Mouse (Mus musculus) limb, embryonic 12.5 days (tissue): ENCODE measurements around the gene Nudt6. TPM values are rescaled to one million over a fixed set of nuclear protein-coding genes. Genes with fewer than 3 reads are reported as not detected.

Source experiments
- ATAC-seq: fragments of 200-750 bp; cut with Nextera tagmentation; 2 replicates; pipeline ENCODE4 v1.8.0; 2017; ENCODE audit warnings: low read depth, moderate TSS enrichment; ENCODE audit not compliant: insufficient number of reproducible peaks, insufficient read depth, low FRiP score, low TSS enrichment
- H3K27ac ChIP-seq: fragments of 300-500 bp; sonication (generic); 2 replicates; pipeline ENCODE4 v1.5.1; 2016; ENCODE audit warnings: mild to moderate bottlenecking, moderate library complexity
- H3K27me3 ChIP-seq: fragments of 300-500 bp; sonication (generic); 2 replicates; pipeline ENCODE4 v1.6.1; 2016; ENCODE audit warnings: mild to moderate bottlenecking, moderate library complexity
- H3K36me3 ChIP-seq: fragments of 300-500 bp; sonication (generic); 2 replicates; pipeline ENCODE4 v1.6.1; 2016; ENCODE audit warnings: mild to moderate bottlenecking, moderate library complexity
- H3K4me1 ChIP-seq: fragments of 300-500 bp; sonication (generic); replicated peaks from 2 replicates; pipeline ENCODE4 v1.6.1; 2016
- H3K4me2 ChIP-seq: fragments of 300-500 bp; sonication (generic); 2 replicates; pipeline ENCODE4 v1.6.1; 2016; ENCODE audit warnings: mild to moderate bottlenecking, moderate library complexity
- H3K4me3 ChIP-seq: fragments of 300-500 bp; sonication (generic); replicated peaks from 2 replicates; pipeline ENCODE4 v1.5.1; 2016; ENCODE audit warnings: mild to moderate bottlenecking
- H3K9ac ChIP-seq: fragments of 300-500 bp; sonication (generic); replicated peaks from 2 replicates; pipeline ENCODE4 v1.6.1; 2016; ENCODE audit warnings: mild to moderate bottlenecking, moderate library complexity
- H3K9me3 ChIP-seq: fragments of 300-500 bp; sonication (generic); 2 replicates; pipeline ENCODE4 v1.6.1; 2016; ENCODE audit warnings: mild to moderate bottlenecking, moderate library complexity
- WGBS: fragments of 180-500 bp; shearing (Covaris S2); methylation state at CpG from one replicate; pipeline ENCODE4 v1.1.7; 2016; 5-methylcytosine and 5-hydroxymethylcytosine counted together
- polyA plus RNA-seq: library from polyadenylated mRNA; unstranded; fragments of >200 nt; fragmentation: Nextera tagmentation; extraction: Ambion mirVana; gene quantifications from 2 replicates; pipeline ENCODE4 v1.2.1, GENCODE M21; 2016

Gene Nudt6
- 3.8 and 4.0 TPM in 2 replicates for polyA plus RNA-seq

GRCm38 (mm10) chr3:37420072-37420471, at the start of gene Nudt6:
TSS of gene Nudt6 (minus strand) at chr3:37420211.
- under 1% methylated on average over 50 of the region's 50 CpGs for WGBS
- ATAC-seq = peak; percentile 82
- peaks cover 3% of the 10 kb centered on the region; the same call in 1 of the 2 replicates for H3K36me3 ChIP-seq

GRCm38 (mm10) chr3:37469353-37469752, 49.3 kb upstream of the Nudt6 start:
- no peak for ATAC-seq
- Histone ChIP-seq H3K36me3 (no peaks in the 10 kb centered on the region), H3K9ac (no peak overlapping the region), H3K27me3 (no peaks in the 10 kb centered on the region), H3K4me3 (no peak overlapping the region), H3K4me1 (no peaks in the 10 kb centered on the region), H3K4me2 (no peak overlapping the region), H3K9me3 (no peaks in the 10 kb centered on the region), H3K27ac (no peak overlapping the region)
- WGBS = 83% methylated on average over 4 of the region's 4 CpGs

More at GRCm38 (mm10) chr3:37420072-37420471, at the start of gene Nudt6:
- Histone ChIP-seq H3K9me3 (no peaks in the 10 kb centered on the region), H3K27ac (peak within 1 kb of the TSS; percentile 93), H3K4me3 (peak within 1 kb of the TSS; percentile 94), H3K27me3 (no peaks in the 10 kb centered on the region), H3K4me1 (peaks cover 16% of the 10 kb centered on the region), H3K4me2 (peak within 1 kb of the TSS; percentile 81), H3K9ac (peak within 1 kb of the TSS; percentile 76)

- no peak for ATAC-seq
- Histone ChIP-seq H3K27ac (no peak overlapping the region), H3K4me2 (no peak overlapping the region), H3K27me3 (no peaks in the 10 kb centered on the region), H3K9ac (no peak overlapping the region), H3K4me3 (no peak overlapping the region), H3K4me1 (no peaks in the 10 kb centered on the region), H3K36me3 (no peaks in the 10 kb centered on the region), H3K9me3 (no peaks in the 10 kb centered on the region)
- WGBS = 89% methylated on average over 2 of the region's 2 CpGs
Observed at GRCm38 (mm10) chr3:37468170-37468569, 48.2 kb upstream of the Nudt6 start.

- no peak overlapping the region for H3K27ac ChIP-seq
- peaks cover 9% of the 10 kb centered on the region; the same call in 1 of the 2 replicates for H3K36me3 ChIP-seq
- H3K4me1 ChIP-seq = no peaks in the 10 kb centered on the region
- no peaks in the 10 kb centered on the region for H3K27me3 ChIP-seq
- no peak overlapping the region for H3K4me3 ChIP-seq
- ATAC-seq = no peak
- no peak overlapping the region for H3K9ac ChIP-seq
- no peaks in the 10 kb centered on the region for H3K9me3 ChIP-seq
- WGBS = 84% methylated on average over 1 of the region's 1 CpGs
- no peak overlapping the region for H3K4me2 ChIP-seq
Observed at GRCm38 (mm10) chr3:37455992-37456391, 36.0 kb upstream of the Nudt6 start.

- Histone ChIP-seq H3K4me1 (no peaks in the 10 kb centered on the region), H3K27ac (no peak overlapping the region), H3K36me3 (peaks cover 31% of the 10 kb centered on the region), H3K4me2 (no peak overlapping the region), H3K9me3 (no peaks in the 10 kb centered on the region), H3K27me3 (no peaks in the 10 kb centered on the region), H3K9ac (no peak overlapping the region), H3K4me3 (no peak overlapping the region)
- no peak for ATAC-seq
- 94% methylated on average over 2 of the region's 2 CpGs for WGBS
Observed at GRCm38 (mm10) chr3:37443409-37443808, 23.4 kb upstream of the Nudt6 start.

- no peak overlapping the region for H3K4me3 ChIP-seq
- H3K27ac ChIP-seq = no peak overlapping the region
- H3K9me3 ChIP-seq = no peaks in the 10 kb centered on the region
- H3K4me1 ChIP-seq = no peaks in the 10 kb centered on the region
- 87% methylated on average over 1 of the region's 1 CpGs for WGBS
- H3K36me3 ChIP-seq = peaks cover 49% of the 10 kb centered on the region
- H3K9ac ChIP-seq = no peak overlapping the region
- no peaks in the 10 kb centered on the region for H3K27me3 ChIP-seq
- ATAC-seq = no peak
- H3K4me2 ChIP-seq = no peak overlapping the region
Observed at GRCm38 (mm10) chr3:37439770-37440169, 19.8 kb upstream of the Nudt6 start.

GRCm38 (mm10) chr3:37430359-37430758, 10.3 kb upstream of the Nudt6 start:
- ATAC-seq = no peak
- Histone ChIP-seq H3K27ac (no peak overlapping the region), H3K9me3 (no peaks in the 10 kb centered on the region), H3K4me1 (no peaks in the 10 kb centered on the region), H3K4me2 (no peak overlapping the region), H3K9ac (no peak overlapping the region), H3K27me3 (no peaks in the 10 kb centered on the region), H3K36me3 (peaks cover 48% of the 10 kb centered on the region), H3K4me3 (no peak overlapping the region)

- Histone ChIP-seq H3K4me1 (peaks cover 7% of the 10 kb centered on the region), H3K4me3 (no peak overlapping the region), H3K27me3 (no peaks in the 10 kb centered on the region), H3K9me3 (no peaks in the 10 kb centered on the region), H3K36me3 (peaks cover 31% of the 10 kb centered on the region), H3K4me2 (no peak overlapping the region), H3K27ac (no peak overlapping the region), H3K9ac (no peak overlapping the region)
- ATAC-seq = no peak
- WGBS = 97% methylated on average over 3 of the region's 3 CpGs
Observed at GRCm38 (mm10) chr3:37426069-37426468, 6.1 kb upstream of the Nudt6 start.

- H3K36me3 ChIP-seq = peaks cover 11% of the 10 kb centered on the region; the same call in 1 of the 2 replicates
- H3K27me3 ChIP-seq = no peaks in the 10 kb centered on the region
- H3K9me3 ChIP-seq = no peaks in the 10 kb centered on the region
- WGBS = 6% methylated on average over 3 of the region's 3 CpGs
- H3K4me2 ChIP-seq = peak overlapping the region; percentile 75
- H3K9ac ChIP-seq = peak overlapping the region; percentile 76
- no peak for ATAC-seq
- peak overlapping the region; percentile 94 for H3K4me3 ChIP-seq
- H3K27ac ChIP-seq = peak overlapping the region; percentile 93
- peaks cover 16% of the 10 kb centered on the region for H3K4me1 ChIP-seq
Observed at GRCm38 (mm10) chr3:37421179-37421578, 1.2 kb upstream of the Nudt6 start.

- H3K4me3 ChIP-seq = peak overlapping the region; percentile 94
- ATAC-seq = no peak
- peak overlapping the region; percentile 75 for H3K4me2 ChIP-seq
Observed at GRCm38 (mm10) chr3:37420641-37421040, 630 bp upstream of the Nudt6 start.

GRCm38 (mm10) chr3:37419458-37419991, 486 bp downstream of the Nudt6 start, which contains the start of gene Spata5:
TSS of gene Spata5 (plus strand) at chr3:37419896.
- Histone ChIP-seq H3K27ac (peak within 1 kb of the TSS; percentile 93), H3K9ac (peak within 1 kb of the TSS; percentile 76), H3K36me3 (no peaks in the 10 kb centered on the region; the same call in 1 of the 2 replicates), H3K4me2 (peak within 1 kb of the TSS; percentile 81), H3K4me3 (peak within 1 kb of the TSS; percentile 94), H3K4me1 (peaks cover 16% of the 10 kb centered on the region), H3K9me3 (no peaks in the 10 kb centered on the region), H3K27me3 (no peaks in the 10 kb centered on the region)
- peak; percentile 95 for ATAC-seq
- WGBS = 2% methylated on average over 48 of the region's 50 CpGs

More at GRCm38 (mm10) chr3:37420641-37421040, 630 bp upstream of the Nudt6 start:
- H3K36me3 ChIP-seq = peaks cover 8% of the 10 kb centered on the region; the same call in 1 of the 2 replicates
- H3K4me1 ChIP-seq = peaks cover 16% of the 10 kb centered on the region
- peak overlapping the region; percentile 76 for H3K9ac ChIP-seq
- peak overlapping the region; percentile 93 for H3K27ac ChIP-seq
- H3K27me3 ChIP-seq = no peaks in the 10 kb centered on the region
- no peaks in the 10 kb centered on the region for H3K9me3 ChIP-seq
- WGBS = under 1% methylated on average over 24 of the region's 24 CpGs
